Mouse (Mus musculus) erythroblast, adult 5-6 weeks (primary cell): Measurements from ENCODE around the gene Tysnd1. TPM values are rescaled to one million over a fixed set of nuclear protein-coding genes. Genes with fewer than 3 reads are reported as not detected.

ENCODE experiments used
- ATAC-seq: replicated peaks from 2 replicates; pipeline ENCODE4 v1.8.0; 2016; ENCODE audit warnings: moderate number of reproducible peaks, mild to moderate bottlenecking, moderate TSS enrichment, inconsistent platforms; ENCODE audit not compliant: poor library complexity, low FRiP score, severe bottlenecking
- total RNA-seq, 2 experiments: library from RNA; stranded (forward) in 1 of 2; stranded (reverse) in 1 of 2; fragments of 150-400 nt in 1 of 2; fragments of 200-764, 138-1000 nt in 1 of 2; gene quantifications; 2 replicates each; pipeline versions ENCODE4 v1.2.3 to v1.2.4; 2015 to 2017; ENCODE audit warnings: low replicate concordance in 2 of 2

The Tysnd1 gene
- total RNA-seq, 2 experiments from 2014 or later: 0.58 to 8.8 TPM

GRCm38 (mm10) chr10:61729181-61729580 is 33.9 kb downstream of the Tysnd1 start:
- ATAC-seq: no peak

GRCm38 (mm10) chr10:61730171-61730570 is 34.9 kb downstream of the Tysnd1 start:
- no peak for ATAC-seq

GRCm38 (mm10) chr10:61734377-61734776 is 39.1 kb downstream of the Tysnd1 start:
- ATAC-seq: peak; percentile 75

GRCm38 (mm10) chr10:61736671-61737078 is 41.4 kb downstream of the Tysnd1 start:
- ATAC-seq: no peak

GRCm38 (mm10) chr10:61737537-61737936 is 42.2 kb downstream of the Tysnd1 start:
- ATAC-seq: no peak

GRCm38 (mm10) chr10:61738126-61738525 is 42.8 kb downstream of the Tysnd1 start:
- no peak for ATAC-seq

- no peak for ATAC-seq
These were observed 46.0 kb downstream of the Tysnd1 start for GRCm38 (mm10) chr10:61741306-61741705.

GRCm38 (mm10) chr10:61741873-61742272 is 46.6 kb downstream of the Tysnd1 start:
- ATAC-seq: no peak

GRCm38 (mm10) chr10:61742336-61742735 is 47.0 kb downstream of the Tysnd1 start:
- ATAC-seq: no peak

- no peak for ATAC-seq
These were observed 49.8 kb downstream of the Tysnd1 start for GRCm38 (mm10) chr10:61745133-61745532.

- ATAC-seq: no peak
These were observed 52.0 kb downstream of the Tysnd1 start for GRCm38 (mm10) chr10:61747302-61747701.

GRCm38 (mm10) chr10:61750014-61750413 is 54.7 kb downstream of the Tysnd1 start:
- ATAC-seq: no peak

- no peak for ATAC-seq
These were observed 56.4 kb downstream of the Tysnd1 start for GRCm38 (mm10) chr10:61751534-61752219.

Other genes starting within 250 kb of the Tysnd1 start
- gene Eif4ebp2, start 242.9 kb upstream of the Tysnd1 start, total RNA-seq (2015; ENCODE audit: low replicate concordance): 67.2 and 101 TPM in 2 replicates
- gene Eif4ebp2, start 242.9 kb upstream of the Tysnd1 start, total RNA-seq (2017; ENCODE audit: low replicate concordance): 13.8 and 14.2 TPM in 2 replicates
- 1.3 and 2.1 TPM in 2 replicates for gene Lrrc20, start 219.7 kb upstream of the Tysnd1 start, total RNA-seq (2015; ENCODE audit: low replicate concordance)
- 0.70 and 3.2 TPM in 2 replicates for gene Lrrc20, start 219.7 kb upstream of the Tysnd1 start, total RNA-seq (2017; ENCODE audit: low replicate concordance)
- not detected in 2 replicates for gene Npffr1, start 100.0 kb upstream of the Tysnd1 start, total RNA-seq (2015; ENCODE audit: low replicate concordance)
- gene Npffr1, start 100.0 kb upstream of the Tysnd1 start, total RNA-seq (2017; ENCODE audit: low replicate concordance): not detected in 2 replicates
- 14.4 and 18.1 TPM in 2 replicates for gene Ppa1, start 47.0 kb upstream of the Tysnd1 start, total RNA-seq (2015; ENCODE audit: low replicate concordance)
- gene Ppa1, start 47.0 kb upstream of the Tysnd1 start, total RNA-seq (2017; ENCODE audit: low replicate concordance): 19.2 and 22.2 TPM in 2 replicates
- 37.6 and 50.5 TPM in 2 replicates for gene Sar1a, start 15.2 kb upstream of the Tysnd1 start, total RNA-seq (2015; ENCODE audit: low replicate concordance)
- gene Sar1a, start 15.2 kb upstream of the Tysnd1 start, total RNA-seq (2017; ENCODE audit: low replicate concordance): 26.9 and 32.6 TPM in 2 replicates
- 0.58 and 0.84 TPM in 2 replicates for gene Aifm2, start 19.7 kb downstream of the Tysnd1 start, total RNA-seq (2015; ENCODE audit: low replicate concordance)
- gene Aifm2, start 19.7 kb downstream of the Tysnd1 start, total RNA-seq (2017; ENCODE audit: low replicate concordance): 1.2 and 2.0 TPM in 2 replicates
- not detected in 2 replicates for gene H2afy2, start 88.6 kb downstream of the Tysnd1 start, total RNA-seq (2015; ENCODE audit: low replicate concordance)
- 0.70 TPM in 1 of 2 replicates, not detected in the other for gene H2afy2, start 88.6 kb downstream of the Tysnd1 start, total RNA-seq (2017; ENCODE audit: low replicate concordance)